ENCODE assay signal across 22 mouse cellular contexts in genomic region chr19:45646866-45647265, GRCm38 (mm10). TPM values are rescaled to one million over a fixed set of nuclear protein-coding genes. Genes with fewer than 3 reads are reported as not detected.
DNase-seq lines count a peak whose midpoint lies in the region; ATAC-seq and TF ChIP-seq lines count a peak whose summit lies in the region.
"Had no signal": no experiment of that assay in that cellular context is flagged by ENCODE, and none has a peak within 500 bp of the region (broad histone marks: within the 10 kb centered on the region; RNA-seq: fewer than 3 reads in every experiment).

No protein-coding gene starts in this region.

- TF ChIP-seq CTCF in Patski (IDR thresholded peaks at IDR 0.05), result no peak

- H3K4me3 ChIP-seq in kidney, embryonic 16.5 days (ENCODE audit: low read length), result no peak overlapping the region
- H3K4me3 ChIP-seq in embryonic facial prominence, embryonic 14.5 days (ENCODE audit: low read depth, low read length), result no peak overlapping the region
- H3K4me3 ChIP-seq: embryonic facial prominence, embryonic 15.5 days; forebrain, embryonic 15.5 days; liver, embryonic 13.5 days; neural tube, embryonic 12.5 days had no signal

- peak overlapping the region; percentile 37; the same call in 1 of the 2 replicates for H3K27ac ChIP-seq in kidney, embryonic 16.5 days (ENCODE audit: low read length)
- no peak overlapping the region for H3K27ac ChIP-seq in embryonic facial prominence, embryonic 14.5 days (replicated peaks; ENCODE audit: low read depth, low read length)
- H3K27ac ChIP-seq: embryonic facial prominence, embryonic 15.5 days; forebrain, embryonic 15.5 days; hindbrain, embryonic 14.5 days; liver, embryonic 13.5 days; neural tube, embryonic 12.5 days had no signal

- H3K27me3 ChIP-seq in kidney, embryonic 16.5 days (ENCODE audit: insufficient read depth, low read length), result no peaks in the 10 kb centered on the region
- no peaks in the 10 kb centered on the region for H3K27me3 ChIP-seq in Patski
- no peaks in the 10 kb centered on the region for H3K27me3 ChIP-seq in embryonic facial prominence, embryonic 14.5 days (replicated peaks; ENCODE audit: control insufficient read depth, insufficient read depth, low read length)
- H3K27me3 ChIP-seq: embryonic facial prominence, embryonic 15.5 days; forebrain, embryonic 15.5 days; liver, embryonic 13.5 days; neural tube, embryonic 12.5 days had no signal

- H3K4me2 ChIP-seq in kidney, embryonic 16.5 days (replicated peaks; ENCODE audit: low read depth, low read length), result no peak overlapping the region
- no peak overlapping the region for H3K4me2 ChIP-seq in embryonic facial prominence, embryonic 14.5 days (ENCODE audit: low read depth, low read length)
- H3K4me2 ChIP-seq: embryonic facial prominence, embryonic 15.5 days; forebrain, embryonic 15.5 days; hindbrain, embryonic 14.5 days; liver, embryonic 13.5 days; lung, embryonic 14.5 days; neural tube, embryonic 12.5 days had no signal

- POLR2A ChIA-PET in Patski (lab: Charles Lee), result no interaction called here

- H3K4me1 ChIP-seq in kidney, embryonic 16.5 days (ENCODE audit: insufficient read depth, low read length), result peaks cover 14% of the 10 kb centered on the region
- H3K4me1 ChIP-seq in embryonic facial prominence, embryonic 14.5 days (ENCODE audit: control insufficient read depth, insufficient read depth, low read length), result peaks cover 15% of the 10 kb centered on the region
- H3K4me1 ChIP-seq: forebrain, embryonic 15.5 days; neural tube, embryonic 12.5 days had no signal

- in situ Hi-C loops in Patski (cut with MboI; ENCODE audit: low pct_unique_long_range_greater_than_20kb), result no loop called here

- no peaks in the 10 kb centered on the region for H3K36me3 ChIP-seq in kidney, embryonic 16.5 days (ENCODE audit: insufficient read depth, low read length)
- no peaks in the 10 kb centered on the region for H3K36me3 ChIP-seq in embryonic facial prominence, embryonic 14.5 days (ENCODE audit: control insufficient read depth, insufficient read depth, low read length)
- H3K36me3 ChIP-seq: embryonic facial prominence, embryonic 15.5 days; forebrain, embryonic 15.5 days; liver, embryonic 13.5 days; neural tube, embryonic 12.5 days had no signal

- WGBS in kidney, embryonic 16.5 days, result 20% methylated on average over 4 of the region's 4 CpGs
- 36% methylated on average over 4 of the region's 4 CpGs for WGBS in embryonic facial prominence, embryonic 14.5 days

- CTCF ChIA-PET in Patski (lab: Charles Lee), result interaction anchor here (0.9 kb wide), 1 partner anchor 23 kb away, joined by 3 read pairs; no protein-coding TSS in a partner anchor

- no peak overlapping the region for H3K9ac ChIP-seq in kidney, embryonic 16.5 days (replicated peaks; ENCODE audit: low read length)
- no peak overlapping the region for H3K9ac ChIP-seq in embryonic facial prominence, embryonic 14.5 days (ENCODE audit: low read depth, low read length)
- H3K9ac ChIP-seq: embryonic facial prominence, embryonic 15.5 days; forebrain, embryonic 15.5 days; hindbrain, embryonic 14.5 days; liver, embryonic 13.5 days; lung, embryonic 14.5 days; neural tube, embryonic 12.5 days had no signal

- no peaks in the 10 kb centered on the region for H3K9me3 ChIP-seq in kidney, embryonic 16.5 days (ENCODE audit: low read length)
- no peaks in the 10 kb centered on the region for H3K9me3 ChIP-seq in embryonic facial prominence, embryonic 14.5 days (ENCODE audit: control insufficient read depth, low read length)
- H3K9me3 ChIP-seq: embryonic facial prominence, embryonic 15.5 days; forebrain, embryonic 15.5 days; liver, embryonic 13.5 days; neural tube, embryonic 12.5 days had no signal

- DNase-seq in kidney, postnatal 36 days, result no peak
- peak; percentile 64 for DNase-seq in Muller cell, postnatal 12 days (ENCODE audit: inconsistent ontology term)
- peak; percentile 71 for DNase-seq in Patski (ENCODE audit: low read depth, low spot score)
- DNase-seq in embryonic facial prominence, embryonic 14.5 days (ENCODE audit: low spot score), result peak; percentile 51
- DNase-seq in layer of hippocampus, postnatal 14 days (ENCODE audit: low spot score in 2 of 2), result no peak
- DNase-seq in adrenal gland, postnatal 36 days, result no peak
- DNase-seq: adrenal gland, postnatal 25 days; cerebellum, adult 11 months; cerebellum, adult 9-11 months; heart, postnatal 4 days; liver, embryonic 13.5 days; lung, embryonic 14.5 days; midbrain, embryonic 14.5 days; right cerebral cortex, postnatal 14 days; spleen, adult 18-20 months; thymus, postnatal 14 days had no signal

- no peak for ATAC-seq in kidney, embryonic 16.5 days (ENCODE audit: low FRiP score, low TSS enrichment)
- peak; percentile 55 for ATAC-seq in Patski
- no peak for ATAC-seq in embryonic facial prominence, embryonic 14.5 days (ENCODE audit: low read depth)
- no peak for ATAC-seq in inflammation-experienced regulatory T-cells, adult 6 months
- ATAC-seq: forebrain, embryonic 15.5 days had no signal

RNA-seq across cellular contexts. Expression of gene Fbxw4, which starts 13.2 kb away (rescaled TPM):
- 7.2 and 7.9 TPM in 2 replicates for polyA plus RNA-seq in kidney, embryonic 16.5 days (2015; fragmentation: Nextera tagmentation; extraction: Ambion mirVana)
- polyA plus RNA-seq in Patski (2021), result 39.2 TPM
- 6.1 and 6.9 TPM in 2 replicates for polyA plus RNA-seq in embryonic facial prominence, embryonic 14.5 days (2014; fragmentation: Nextera tagmentation; extraction: Ambion mirVana)
- total RNA-seq in layer of hippocampus, postnatal 14 days (2021), result 10 to 100 TPM; 31.9 to 32.1 TPM
- 10 to 100 TPM; 30.7 to 35.0 TPM for total RNA-seq in adrenal gland, postnatal 36 days (2021)
- 10 to 100 TPM in 2 of 3 experiments, 1 to 10 TPM in 1; 6.0 to 14.9 (median 14.4) TPM for polyA plus RNA-seq in inflammation-experienced regulatory T-cells, adult 6 months (2017; shearing (Covaris generic))

Comparison
In these comparisons a context has a peak if more than half of its experiments do, and no peak if none do; other contexts are left out.
1. DNase-seq: peak in Muller cell, postnatal 12 days (single experiment), Patski (single experiment) and embryonic facial prominence, embryonic 14.5 days (single experiment); none in kidney, postnatal 36 days (0 of 2), layer of hippocampus, postnatal 14 days (0 of 2) and adrenal gland, postnatal 36 days (0 of 2).